Mouse (Mus musculus): ENCODE data around the gene Sec13.

The Sec13 gene

DNA sequence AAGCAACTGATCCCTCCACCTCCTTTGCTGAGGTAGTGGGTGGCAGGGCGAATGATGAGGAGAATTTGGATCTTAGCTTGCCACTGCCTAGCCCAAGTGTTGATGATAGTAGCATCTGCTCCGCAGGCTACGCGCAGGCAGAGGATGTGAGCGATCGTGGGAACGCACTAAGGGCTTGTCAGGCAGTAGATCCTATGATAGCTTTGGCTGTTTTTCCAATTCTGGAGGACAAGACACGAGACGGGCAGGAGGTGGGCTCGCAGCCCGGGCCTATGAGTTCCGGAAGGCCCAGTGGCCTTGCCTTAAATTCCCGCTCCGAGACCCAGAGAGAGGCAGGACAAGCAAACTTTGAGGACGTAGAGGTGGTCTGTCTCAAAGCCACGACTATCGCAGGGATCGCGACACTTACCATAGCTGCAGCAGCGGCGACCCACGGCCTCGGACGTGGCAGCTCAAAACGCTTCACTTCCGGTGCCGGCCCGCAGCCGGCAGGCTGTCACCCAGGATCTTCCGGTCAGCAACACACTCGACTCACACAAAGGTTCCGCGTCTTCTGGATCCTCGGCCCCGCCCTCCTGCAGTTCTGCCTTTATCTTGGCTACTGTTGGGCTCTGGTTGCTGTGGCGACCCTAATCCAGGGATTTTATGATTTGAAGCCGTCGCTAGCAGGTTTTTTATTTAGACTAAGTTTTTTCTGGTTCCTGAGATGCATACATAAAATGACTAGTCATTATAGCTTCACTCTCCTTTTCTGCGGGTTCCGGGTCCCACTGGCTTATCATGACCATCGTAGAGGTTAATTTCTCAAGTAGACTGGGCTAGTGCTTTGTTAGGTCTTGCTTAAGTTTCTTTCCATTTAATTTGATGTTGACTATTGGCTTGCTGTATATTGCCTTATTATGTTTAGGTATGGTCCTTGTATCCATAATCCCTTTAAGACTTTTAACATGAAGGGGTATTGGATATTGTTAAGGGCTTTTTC lies at the start of gene Sec13:
Gene Sec13 (minus strand): TSS at position 508 of the 982 bp plus-strand sequence.
- CTCF ChIA-PET = interaction anchor here in 1 of 4 experiments (1.7 kb wide), 1 partner anchor 102 kb away, joined by 4 read pairs; the partner anchor contains the start of gene Irak2

DNA sequence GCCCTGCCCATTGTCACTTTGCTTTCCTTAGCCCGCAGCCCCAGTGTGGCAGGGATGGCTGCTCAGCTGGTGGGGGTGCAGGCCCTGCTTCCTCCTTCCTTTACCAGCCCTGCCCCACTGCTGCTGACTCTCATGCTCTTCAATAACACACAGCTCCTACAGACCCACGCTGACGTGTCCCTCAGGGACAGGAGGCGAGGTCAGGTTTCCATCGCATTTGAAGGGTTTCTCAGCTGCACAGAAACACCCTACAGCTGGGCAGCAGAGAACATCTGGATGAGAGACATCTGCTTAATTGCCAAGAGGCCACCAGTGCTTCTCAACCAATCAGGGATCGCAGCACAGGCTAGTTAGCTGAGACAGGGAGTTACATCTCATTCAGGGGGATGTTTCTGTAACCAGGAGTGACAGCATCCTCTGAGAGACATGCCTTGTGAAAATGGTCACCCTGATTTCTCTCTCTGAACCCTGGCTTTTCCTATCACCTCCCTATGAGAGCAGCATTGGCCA lies 47.0 kb upstream of the Sec13 start:
- CTCF ChIA-PET = interaction anchor here in 1 of 4 experiments (1.1 kb wide), 1 partner anchor 10 kb away, joined by 4 read pairs; no protein-coding TSS in a partner anchor

More for the DNA sequence above, at the start of gene Sec13:
- POLR2A ChIA-PET = interaction anchor here in 3 of 4 experiments (0.7 to 3.6 kb wide), 46 partner anchors 8 to 1862 kb away, joined by 3 to 25 read pairs (median 4); partner anchors contain the start of genes Tatdn2 (in 3 of the 3), Fancd2os (in 1 of the 3), Ghrl (in 1 of the 3) and Irak2 (in 1 of the 3)

GRCm38 (mm10) chr6:113785658-113786057 lies 45.1 kb upstream of the Sec13 start:
- CTCF ChIA-PET = interaction anchor here in 2 of 4 experiments (1.3 to 1.4 kb wide), 2 partner anchors 24 kb away, joined by 3 read pairs; no protein-coding TSS in a partner anchor
- POLR2A ChIA-PET = interaction anchor here in 1 of 4 experiments (1.3 kb wide), 1 partner anchor 11 kb away, joined by 3 read pairs; no protein-coding TSS in a partner anchor

More for the DNA sequence above, 47.0 kb upstream of the Sec13 start:
- POLR2A ChIA-PET = interaction anchor here in 1 of 4 experiments (1.0 kb wide), 1 partner anchor 100 kb away, joined by 3 read pairs; no protein-coding TSS in a partner anchor

DNA sequence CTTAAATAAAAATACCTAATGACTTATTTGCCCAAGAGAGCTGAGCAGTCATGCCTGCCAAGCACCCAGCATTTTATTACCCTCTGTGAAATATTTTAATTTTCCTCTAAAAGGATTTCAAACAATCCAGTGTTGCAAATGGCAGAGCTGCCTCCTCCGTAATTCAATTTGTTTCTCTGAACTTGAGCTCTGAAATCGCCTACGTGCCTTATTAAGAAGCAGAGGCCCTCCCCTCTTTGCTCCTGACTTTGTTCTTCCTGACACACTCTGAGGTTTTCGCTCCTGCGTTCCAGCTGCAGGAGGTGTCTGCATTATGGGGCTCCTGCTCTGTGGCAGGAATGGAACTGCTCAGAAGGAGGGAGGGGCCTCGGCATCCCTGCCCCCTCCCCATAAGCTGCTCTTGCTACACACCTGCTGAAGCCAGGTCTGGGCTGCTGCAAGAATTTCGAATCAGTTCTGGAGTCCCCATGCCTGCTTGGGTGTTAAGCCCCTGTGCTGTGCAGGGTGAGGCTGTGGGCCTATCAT lies 37.7 kb upstream of the Sec13 start:
- CTCF ChIA-PET = interaction anchor here in 1 of 4 experiments (0.6 kb wide), 1 partner anchor 578 kb away, joined by 7 read pairs; no protein-coding TSS in a partner anchor
- POLR2A ChIA-PET = no interaction called here

- ChIA-PET POLR2A (no interaction called here), CTCF (no interaction called here)
These were observed 28.3 kb upstream of the Sec13 start for GRCm38 (mm10) chr6:113768804-113769203.

DNA sequence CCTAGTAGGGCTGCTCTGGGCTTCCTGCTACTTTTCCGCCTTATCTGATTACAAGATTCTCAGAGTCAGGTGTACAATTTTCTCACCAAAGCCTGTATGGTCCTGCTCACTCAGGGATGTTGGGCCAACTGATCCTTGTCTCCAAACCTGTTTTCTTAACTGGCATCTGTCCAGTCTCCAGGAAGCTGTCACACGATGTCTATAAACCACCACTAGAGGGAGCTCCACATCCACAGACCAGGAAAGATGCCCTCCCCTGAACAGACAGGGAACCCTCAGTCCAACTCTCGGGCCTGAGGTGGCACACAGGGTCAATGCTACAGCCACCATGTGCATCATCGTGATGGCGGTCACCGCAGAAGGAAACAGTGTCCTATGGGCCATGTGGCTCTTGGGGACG lies 21.1 kb upstream of the Sec13 start:
- ChIA-PET CTCF (interaction anchor here (0.5 to 1.7 kb wide), 34 partner anchors 8 to 1535 kb away, joined by 3 to 14 read pairs (median 4); partner anchors contain the start of genes Tatdn2 (in 2 of the 4) and Irak2 (in 1 of the 4)), POLR2A (interaction anchor here in 1 of 4 experiments (1.0 kb wide), 1 partner anchor 100 kb away, joined by 3 read pairs; no protein-coding TSS in a partner anchor)

DNA sequence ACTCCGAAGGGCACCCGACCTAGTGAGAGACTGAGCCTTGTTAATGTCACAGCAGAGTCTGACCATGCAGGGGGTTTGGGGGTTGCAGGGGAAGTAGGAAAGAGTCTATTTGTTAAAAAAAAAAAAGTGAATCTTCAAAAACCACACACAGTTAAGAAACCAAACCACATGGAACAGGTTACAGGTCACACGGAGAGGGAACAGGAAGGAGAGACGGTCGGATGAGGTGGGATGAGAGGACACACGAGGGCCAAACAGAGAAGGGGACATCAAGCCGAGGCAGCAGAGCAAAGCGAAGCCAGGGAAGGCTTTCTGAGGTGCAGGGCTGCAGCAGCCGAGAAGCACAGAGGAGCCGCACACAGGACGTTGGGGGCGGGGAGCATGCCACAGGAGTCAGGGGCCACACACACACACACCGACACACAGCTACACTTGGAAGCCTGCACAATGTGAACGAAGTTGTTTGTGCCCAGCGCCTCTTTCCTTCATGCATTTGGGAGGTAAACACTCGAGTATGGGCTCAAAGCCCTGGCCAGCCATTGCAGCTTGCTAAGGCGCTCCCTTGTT lies 8.7 kb upstream of the Sec13 start:
- POLR2A ChIA-PET = interaction anchor here in 2 of 4 experiments (1.0 to 1.2 kb wide), 2 partner anchors 9 to 22 kb away, joined by 3 to 6 read pairs; no protein-coding TSS in a partner anchor

DNA sequence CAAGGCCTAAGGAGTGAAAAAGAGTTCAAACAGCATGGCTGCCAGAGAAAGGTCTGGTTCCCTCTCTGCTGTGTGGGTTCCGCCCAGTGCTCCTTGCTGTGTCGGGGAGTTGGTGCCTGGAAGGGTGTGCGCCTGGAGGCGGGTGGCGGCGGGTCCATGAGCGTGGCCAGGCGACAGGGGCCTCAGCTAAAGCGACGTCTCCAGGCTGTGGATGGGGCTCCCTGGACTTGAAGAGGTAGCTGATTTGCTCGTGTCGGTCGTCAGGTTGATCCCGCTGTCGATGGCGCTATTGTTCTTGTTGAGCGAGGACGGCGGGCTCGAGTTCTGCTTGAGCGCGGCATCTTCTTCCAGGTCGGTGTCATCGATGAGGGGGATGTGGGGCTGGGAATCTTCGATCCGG lies 7.8 kb upstream of the Sec13 start:
- ChIA-PET POLR2A (interaction anchor here in 2 of 4 experiments (1.0 to 1.6 kb wide), 3 partner anchors 9 to 32 kb away, joined by 3 to 6 read pairs (median 4); no protein-coding TSS in a partner anchor), CTCF (interaction anchor here in 1 of 4 experiments (0.5 kb wide), 1 partner anchor 310 kb away, joined by 3 read pairs; no protein-coding TSS in a partner anchor)

More for the DNA sequence above, 8.7 kb upstream of the Sec13 start:
- CTCF ChIA-PET = interaction anchor here in 1 of 4 experiments (1.4 kb wide), 1 partner anchor 12 kb away, joined by 4 read pairs; no protein-coding TSS in a partner anchor

GRCm38 (mm10) chr6:113747284-113747683 lies 6.7 kb upstream of the Sec13 start:
- POLR2A ChIA-PET = interaction anchor here in 2 of 4 experiments (1.0 to 1.6 kb wide), 2 partner anchors 11 to 31 kb away, joined by 3 to 4 read pairs; no protein-coding TSS in a partner anchor
- CTCF ChIA-PET = no interaction called here

- CTCF ChIA-PET = no interaction called here
- POLR2A ChIA-PET = no interaction called here
These were observed 4.6 kb upstream of the Sec13 start for GRCm38 (mm10) chr6:113745117-113745516.

DNA sequence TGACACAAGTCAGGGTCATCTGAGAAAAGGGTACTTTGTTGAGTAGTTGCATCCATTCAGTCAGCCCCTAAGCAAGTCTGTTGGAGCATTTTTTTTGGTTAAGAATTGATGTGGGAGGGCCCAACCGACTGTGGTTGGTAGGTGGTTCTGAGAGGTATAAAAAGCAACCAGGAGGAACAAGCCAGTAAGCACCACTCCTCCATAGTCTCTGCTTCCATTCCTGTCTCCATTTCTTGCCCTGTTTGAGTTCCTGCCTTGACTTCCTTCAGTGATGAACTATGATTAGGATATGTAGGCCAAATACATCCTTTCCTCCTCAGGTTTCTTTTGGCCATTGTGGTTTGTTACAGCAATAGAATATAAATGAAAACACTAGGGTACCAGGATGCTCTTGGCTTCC lies 2.6 kb upstream of the Sec13 start:
- POLR2A ChIA-PET = no interaction called here
- CTCF ChIA-PET = no interaction called here

- ChIA-PET POLR2A (interaction anchor here in 1 of 4 experiments (3.6 kb wide), 1 partner anchor 46 kb away, joined by 25 read pairs; the partner anchor contains the start of gene Tatdn2), CTCF (no interaction called here)
These were observed 1.8 kb upstream of the Sec13 start for GRCm38 (mm10) chr6:113742321-113742720.

DNA sequence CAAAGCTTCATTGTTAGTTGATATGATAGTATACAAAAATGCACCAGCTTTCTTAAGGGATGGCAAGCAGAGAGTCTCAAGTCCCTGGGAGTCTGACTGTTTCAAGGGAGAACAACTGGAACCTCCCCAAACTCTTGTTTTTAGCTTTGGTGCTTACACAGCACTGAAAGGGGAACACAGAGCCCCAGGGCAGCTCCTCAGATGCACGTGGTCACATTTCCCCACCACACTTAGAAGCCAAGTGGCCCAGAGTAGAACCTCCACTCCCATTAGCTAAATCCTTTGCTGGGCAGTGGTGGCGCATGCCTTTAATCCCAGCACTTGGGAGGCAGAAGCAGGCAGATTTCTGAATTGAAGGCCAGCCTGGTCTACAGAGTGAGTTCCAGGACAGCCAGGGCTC lies 882 bp upstream of the Sec13 start:
- CTCF ChIA-PET = no interaction called here
- POLR2A ChIA-PET = interaction anchor here in 2 of 4 experiments (1.4 to 3.6 kb wide), 8 partner anchors 9 to 246 kb away, joined by 3 to 25 read pairs (median 6); partner anchors contain the start of gene Tatdn2 (in 2 of the 2)

DNA sequence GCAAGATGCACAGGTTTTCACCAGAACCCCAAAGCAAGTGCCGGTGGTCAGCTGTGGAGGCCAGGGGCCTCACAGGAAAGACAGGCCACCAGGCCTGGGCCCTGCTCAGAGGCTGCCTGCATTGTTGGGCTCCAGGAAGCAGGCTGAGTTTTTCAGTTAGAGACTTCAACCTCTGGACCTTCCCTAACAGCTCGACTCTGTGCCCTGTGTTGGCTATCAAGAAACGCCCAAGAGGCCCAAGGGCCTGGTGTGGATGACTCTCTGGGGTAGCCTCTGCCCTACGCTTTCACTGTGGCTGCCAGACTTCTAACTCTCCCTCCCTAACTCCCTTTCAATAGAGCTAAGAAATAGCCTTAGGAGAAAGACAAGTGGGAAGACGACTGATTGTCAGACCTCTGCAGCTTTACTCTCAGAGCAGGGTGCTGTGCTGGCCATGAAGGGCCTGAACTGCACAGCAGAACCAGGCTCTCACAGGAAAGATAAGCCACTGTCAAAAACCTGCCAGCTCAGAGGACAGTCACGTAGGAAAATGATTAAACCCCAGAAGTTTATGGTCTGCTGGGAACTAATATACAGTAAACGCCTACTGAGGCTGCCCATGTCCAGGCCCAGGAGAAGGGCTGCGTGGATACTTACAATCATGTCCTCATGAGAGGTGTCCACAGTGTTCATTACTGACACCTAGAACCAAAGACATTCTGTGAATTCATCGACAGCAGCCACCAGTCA lies 3.1 kb downstream of the Sec13 start:
- ChIA-PET CTCF (no interaction called here), POLR2A (interaction anchor here in 2 of 4 experiments (0.9 to 2.6 kb wide), 7 partner anchors 11 to 99 kb away, joined by 3 to 10 read pairs (median 4); partner anchors contain the start of genes Irak2 (in 1 of the 2) and Tatdn2 (in 1 of the 2))

GRCm38 (mm10) chr6:113731296-113731695 lies 9.2 kb downstream of the Sec13 start:
- ChIA-PET POLR2A (interaction anchor here in 2 of 4 experiments (0.6 to 2.9 kb wide), 3 partner anchors 9 to 34 kb away, joined by 3 to 11 read pairs (median 3); partner anchors contain the start of genes Sec13 (in 1 of the 2) and Tatdn2 (in 1 of the 2)), CTCF (no interaction called here)

DNA sequence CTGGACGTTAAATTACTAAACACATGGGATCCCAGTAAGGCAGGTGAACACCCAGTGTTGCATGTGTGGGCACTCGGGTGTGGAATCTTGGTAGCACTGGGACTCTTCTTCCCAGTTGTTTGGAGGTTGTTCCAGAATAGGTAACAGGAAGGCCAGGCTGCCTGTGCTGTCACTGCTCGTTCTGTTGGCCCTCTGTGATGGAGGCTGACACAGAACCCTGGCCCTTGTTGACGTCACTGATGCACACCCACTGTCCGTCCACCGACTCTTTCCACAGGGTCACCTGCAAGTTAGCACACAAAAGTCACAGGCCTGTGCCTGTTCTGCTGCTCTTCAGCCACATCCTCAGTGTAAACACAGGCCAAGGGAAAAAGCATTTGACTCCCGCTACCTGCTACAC lies 12.4 kb downstream of the Sec13 start:
- ChIA-PET POLR2A (interaction anchor here in 2 of 4 experiments (0.5 to 4.6 kb wide), 9 partner anchors 8 to 532 kb away, joined by 3 to 19 read pairs (median 4); partner anchors contain the start of genes Sec13 (in 2 of the 2) and Ghrl (in 1 of the 2)), CTCF (no interaction called here)

- ChIA-PET CTCF (no interaction called here), POLR2A (interaction anchor here in 2 of 4 experiments (1.0 to 1.6 kb wide), 4 partner anchors 13 to 23 kb away, joined by 3 to 5 read pairs (median 5); partner anchors contain the start of gene Sec13 (in 1 of the 2))
These were observed 19.5 kb downstream of the Sec13 start for GRCm38 (mm10) chr6:113721061-113721460.

Data from embryonic stem cell, embryonic (primary cell).